Mouse (Mus musculus) activated CD4-positive, CD25-positive, alpha-beta regulatory T cell, adult 4 months (primary cell): ENCODE data around the gene AY761184. TPM values are rescaled to one million over a fixed set of nuclear protein-coding genes. Genes with fewer than 3 reads are reported as not detected.
"Not testable (repeated sequence)": the region's sequence is repeated elsewhere in the genome, so short reads cannot be mapped to it uniquely, and the experiment has no call there.

Source experiments
- ATAC-seq: one replicate; pipeline ENCODE4 v1.8.0; 2017
- polyA plus RNA-seq, 2 experiments: library from polyadenylated mRNA; unstranded; fragments of 100-300 nt; shearing (Covaris generic); gene quantifications; one replicate each; pipeline ENCODE4 v1.2.1; 2017

AY761184 gene
- not detected for polyA plus RNA-seq

DNA sequence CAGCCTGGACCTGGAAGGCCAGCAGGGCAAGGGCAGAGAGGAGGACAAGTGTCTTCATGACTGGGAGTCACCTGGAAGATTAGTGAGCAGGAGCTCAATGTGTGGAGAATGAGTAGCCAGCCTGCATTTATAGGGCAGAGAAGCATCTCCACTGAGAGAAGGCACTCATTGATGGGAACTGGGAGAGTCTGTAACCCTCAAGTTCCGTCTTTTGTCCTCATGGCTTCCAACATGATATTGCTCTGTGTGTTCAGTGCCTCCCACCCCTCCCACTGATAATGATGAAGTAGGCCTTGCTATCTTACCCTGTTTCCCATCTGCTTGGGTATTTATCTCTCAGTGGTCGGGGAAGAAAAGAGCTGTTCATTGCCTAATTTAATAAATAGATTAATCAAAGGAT lies at the start of gene AY761184:
TSS of gene AY761184 (minus strand) at position 101 of the 400 bp plus-strand sequence.
- ATAC-seq: not testable (repeated sequence)

DNA sequence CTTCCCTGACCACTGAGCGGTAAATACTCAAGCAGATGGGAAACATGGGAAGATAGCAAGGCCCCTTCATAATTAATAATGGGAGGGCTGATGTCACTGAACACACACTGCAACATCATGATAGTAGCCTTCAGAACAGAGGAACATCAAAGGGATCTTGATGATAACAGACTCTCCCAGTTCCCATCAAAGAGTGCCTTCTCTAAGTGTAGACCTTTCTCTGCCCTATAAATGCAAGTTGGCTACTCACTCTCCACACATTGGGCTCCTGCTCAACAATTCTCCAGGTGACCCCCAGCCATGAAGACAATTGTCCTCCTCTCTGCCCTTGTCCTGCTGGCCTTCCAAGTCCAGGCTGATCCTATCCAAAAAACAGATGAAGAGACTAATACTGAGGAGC lies 37.9 kb downstream of the AY761184 start, which contains the start of gene Defa34:
TSS of gene Defa34 (plus strand) at position 301 of the 400 bp plus-strand sequence.
- not testable (repeated sequence) for ATAC-seq

DNA sequence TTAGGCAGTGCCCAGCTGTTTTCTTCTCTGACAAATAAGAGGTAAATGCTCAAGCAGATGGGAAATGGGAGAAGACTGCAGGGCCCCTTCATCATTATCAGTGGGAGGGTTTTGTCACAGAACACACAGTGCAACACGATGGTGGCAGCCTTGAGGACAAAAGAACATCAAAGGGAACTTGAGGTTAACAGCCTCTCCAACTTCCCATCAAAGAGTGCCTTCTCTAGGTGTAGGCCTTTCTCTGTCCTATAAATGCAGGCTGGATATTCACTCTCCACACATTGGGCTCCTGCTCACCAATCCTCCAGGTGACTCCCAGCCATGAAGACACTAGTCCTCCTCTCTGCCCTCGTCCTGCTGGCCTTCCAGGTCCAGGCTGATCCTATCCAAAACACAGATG lies 48.0 kb downstream of the AY761184 start, which contains the start of gene Defa17:
TSS of gene Defa17 (plus strand) at position 301 of the 400 bp plus-strand sequence.
- not testable (repeated sequence) for ATAC-seq

Other genes with a start within 250 kb of the AY761184 start
- not detected for gene Gm7849, start 247.1 kb downstream of the AY761184 start, polyA plus RNA-seq
- not detected for gene Defa20, start 194.4 kb downstream of the AY761184 start, polyA plus RNA-seq
- gene Defa32, start 174.6 kb downstream of the AY761184 start, polyA plus RNA-seq: not detected
- not detected for gene Defa37, start 138.3 kb downstream of the AY761184 start, polyA plus RNA-seq
- gene Defa28, start 120.6 kb downstream of the AY761184 start, polyA plus RNA-seq: not detected
- not detected for gene Gm7861, start 109.1 kb downstream of the AY761184 start, polyA plus RNA-seq
- not detected for gene Defa26, start 85.5 kb downstream of the AY761184 start, polyA plus RNA-seq
- gene Defa17, start 47.9 kb downstream of the AY761184 start, polyA plus RNA-seq: not detected
- gene Defa34, start 37.8 kb downstream of the AY761184 start, polyA plus RNA-seq: not detected
- not detected for gene Defa24, start 30.8 kb upstream of the AY761184 start, polyA plus RNA-seq
- not detected for gene Defb50, start 119.9 kb upstream of the AY761184 start, polyA plus RNA-seq
- not detected for gene Defb2, start 136.3 kb upstream of the AY761184 start, polyA plus RNA-seq
- not detected for gene Defb10, start 155.3 kb upstream of the AY761184 start, polyA plus RNA-seq
- not detected for gene Defb9, start 181.8 kb upstream of the AY761184 start, polyA plus RNA-seq
- gene Defb11, start 202.8 kb upstream of the AY761184 start, polyA plus RNA-seq: not detected
- not detected for gene Defb15, start 229.1 kb upstream of the AY761184 start, polyA plus RNA-seq
- gene Defb35, start 234.7 kb upstream of the AY761184 start, polyA plus RNA-seq: not detected
- gene Defb13, start 243.1 kb upstream of the AY761184 start, polyA plus RNA-seq: not detected